Mouse (Mus musculus) hindbrain, embryonic 12.5 days (tissue): ENCODE results near the gene Rnf150. TPM values are rescaled to one million over a fixed set of nuclear protein-coding genes. Genes with fewer than 3 reads are reported as not detected.

Experiments
- ATAC-seq: fragments of 200-750 bp; cut with Nextera tagmentation; 2 replicates; pipeline ENCODE4 v1.8.0; 2017; ENCODE audit warnings: moderate TSS enrichment; ENCODE audit not compliant: low FRiP score
- H3K27ac ChIP-seq: fragments of 300-500 bp; sonication (generic); 2 replicates; pipeline ENCODE4 v1.5.1; 2016; ENCODE audit warnings: mild to moderate bottlenecking
- H3K27me3 ChIP-seq: fragments of 300-500 bp; sonication (generic); 2 replicates; pipeline ENCODE4 v1.6.1; 2016; ENCODE audit warnings: mild to moderate bottlenecking
- H3K36me3 ChIP-seq: fragments of 300-500 bp; sonication (generic); 2 replicates; pipeline ENCODE4 v1.6.1; 2016; ENCODE audit warnings: mild to moderate bottlenecking
- H3K4me1 ChIP-seq: fragments of 300-500 bp; sonication (generic); 2 replicates; pipeline ENCODE4 v1.6.1; 2016
- H3K4me2 ChIP-seq: fragments of 300-500 bp; sonication (generic); replicated peaks from 2 replicates; pipeline ENCODE4 v1.6.1; 2016; ENCODE audit warnings: mild to moderate bottlenecking
- H3K4me3 ChIP-seq: fragments of 300-500 bp; sonication (generic); 2 replicates; pipeline ENCODE4 v1.5.1; 2016; ENCODE audit warnings: mild to moderate bottlenecking
- H3K9ac ChIP-seq: fragments of 300-500 bp; sonication (generic); 2 replicates; pipeline ENCODE4 v1.6.1; 2016; ENCODE audit warnings: mild to moderate bottlenecking, moderate library complexity
- H3K9me3 ChIP-seq: fragments of 300-500 bp; sonication (generic); replicated peaks from 2 replicates; pipeline ENCODE4 v1.6.1; 2016; ENCODE audit warnings: mild to moderate bottlenecking
- WGBS: fragments of 180-500 bp; shearing (Covaris S2); methylation state at CpG from one replicate; pipeline ENCODE4 v1.1.7; 2016; 5-methylcytosine and 5-hydroxymethylcytosine counted together
- polyA plus RNA-seq: library from polyadenylated mRNA; unstranded; fragments of >200 nt; fragmentation: Nextera tagmentation; extraction: Ambion mirVana; gene quantifications from 2 replicates; pipeline ENCODE4 v1.2.1, GENCODE M21; 2016

The Rnf150 gene
- polyA plus RNA-seq, 1 experiment from 2014 or later: 2.5 TPM

DNA sequence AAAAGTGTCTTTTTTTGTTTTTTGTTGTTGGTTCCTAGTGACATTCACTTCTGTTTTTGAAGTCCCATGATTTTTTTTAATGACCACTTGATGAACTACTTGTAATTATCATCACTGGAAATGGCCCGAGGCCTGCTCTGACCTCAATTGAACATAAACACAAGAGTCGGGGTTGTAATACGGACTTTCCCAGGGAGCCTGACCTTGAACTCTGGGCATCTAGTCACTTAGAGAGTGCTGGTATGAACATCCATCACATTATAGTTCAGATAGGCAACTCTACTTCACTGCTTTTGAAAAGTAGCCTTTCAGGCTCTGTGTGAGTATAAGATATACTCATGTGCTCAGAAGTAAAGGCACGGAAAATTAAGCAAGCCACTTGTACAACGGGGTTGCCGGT, 185.4 kb downstream of the Rnf150 start:
- no peak overlapping the region for H3K4me3 ChIP-seq

DNA sequence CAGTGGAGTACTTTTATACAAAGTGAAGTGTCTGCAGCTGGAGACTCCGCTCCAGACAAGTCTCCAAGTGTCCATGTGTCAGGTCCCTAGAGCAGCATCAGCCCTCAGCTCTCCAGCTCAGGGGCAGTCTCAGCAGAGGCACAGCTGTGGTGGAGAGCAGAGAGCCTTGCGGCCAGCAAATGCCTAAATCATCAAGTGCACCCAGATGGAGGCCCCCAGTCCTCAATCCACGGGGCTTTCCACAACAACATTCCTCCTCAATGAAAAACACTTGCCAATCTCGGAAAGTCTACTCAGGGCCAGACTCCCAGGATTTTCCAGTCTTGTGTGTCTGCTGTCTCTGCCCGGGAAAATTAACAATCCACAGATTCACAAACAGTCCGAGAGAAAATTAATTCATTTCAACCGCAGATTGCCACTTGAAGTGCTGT, 186.0 kb downstream of the Rnf150 start:
- H3K36me3 ChIP-seq: no peaks in the 10 kb centered on the region
- peaks cover 20% of the 10 kb centered on the region for H3K4me1 ChIP-seq
- no peak overlapping the region for H3K9ac ChIP-seq
- no peaks in the 10 kb centered on the region for H3K27me3 ChIP-seq
- H3K27ac ChIP-seq: peak overlapping the region; percentile 64
- H3K9me3 ChIP-seq: no peaks in the 10 kb centered on the region
- WGBS: 49% methylated on average over 7 of the region's 7 CpGs
- no peak for ATAC-seq
- H3K4me3 ChIP-seq: no peak overlapping the region
- H3K4me2 ChIP-seq: no peak overlapping the region

More for the DNA sequence above, 185.4 kb downstream of the Rnf150 start:
- Histone ChIP-seq H3K9ac (no peak overlapping the region), H3K9me3 (no peaks in the 10 kb centered on the region), H3K4me2 (no peak overlapping the region), H3K36me3 (no peaks in the 10 kb centered on the region), H3K27me3 (no peaks in the 10 kb centered on the region), H3K27ac (peak overlapping the region; percentile 64; the same call in 1 of the 2 replicates), H3K4me1 (peaks cover 16% of the 10 kb centered on the region)
- no peak for ATAC-seq
- 62% methylated on average over 6 of the region's 6 CpGs for WGBS

DNA sequence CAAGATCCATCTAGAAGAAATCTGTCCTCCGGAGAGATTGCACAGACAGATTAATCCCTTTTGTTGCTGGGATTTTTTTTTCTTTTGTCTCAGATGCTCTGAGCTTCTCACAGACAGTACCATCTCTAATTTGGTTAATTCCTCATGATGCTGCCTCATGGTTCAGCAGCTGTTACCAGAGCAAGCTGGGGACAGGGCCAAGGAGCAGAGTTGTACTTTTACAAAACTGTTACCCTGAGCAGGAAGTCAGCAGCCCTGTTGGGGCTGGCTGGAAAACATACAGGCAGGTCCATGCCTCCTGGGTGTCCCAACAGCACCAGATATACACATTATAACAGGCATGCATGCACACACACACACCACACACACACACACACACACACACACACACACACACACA, 186.5 kb downstream of the Rnf150 start:
- 59% methylated on average over 1 of the region's 1 CpGs for WGBS
- no peak overlapping the region for H3K9ac ChIP-seq
- H3K4me3 ChIP-seq: no peak overlapping the region
- no peaks in the 10 kb centered on the region for H3K27me3 ChIP-seq
- no peaks in the 10 kb centered on the region for H3K36me3 ChIP-seq
- no peak overlapping the region for H3K4me2 ChIP-seq
- no peaks in the 10 kb centered on the region for H3K9me3 ChIP-seq
- no peak for ATAC-seq
- H3K4me1 ChIP-seq: peaks cover 20% of the 10 kb centered on the region
- H3K27ac ChIP-seq: peak overlapping the region; percentile 49; the same call in 1 of the 2 replicates

DNA sequence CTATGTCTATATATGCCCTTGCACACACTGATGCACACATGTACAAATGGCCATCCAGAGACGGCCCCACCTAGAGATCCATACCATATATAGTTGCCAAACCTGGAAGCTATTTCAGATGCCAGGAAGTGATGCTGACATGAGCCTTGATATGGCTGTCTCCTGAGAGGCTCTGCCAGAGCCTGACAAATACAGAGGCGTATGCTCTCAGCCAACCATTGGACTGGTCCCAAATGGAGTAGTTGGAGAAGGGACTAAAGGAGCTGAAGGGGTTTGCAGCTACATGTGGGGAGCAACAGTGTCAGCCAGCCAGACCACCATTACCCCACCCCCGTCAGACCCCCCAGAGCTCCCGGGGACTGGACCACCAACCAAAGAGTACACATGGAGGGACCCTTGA, 189.7 kb downstream of the Rnf150 start:
- 92% methylated on average over 4 of the region's 4 CpGs for WGBS
- peaks cover 20% of the 10 kb centered on the region for H3K4me1 ChIP-seq
- H3K9me3 ChIP-seq: no peaks in the 10 kb centered on the region
- H3K36me3 ChIP-seq: no peaks in the 10 kb centered on the region
- no peak overlapping the region for H3K9ac ChIP-seq
- no peaks in the 10 kb centered on the region for H3K27me3 ChIP-seq
- ATAC-seq: no peak
- H3K4me3 ChIP-seq: no peak overlapping the region
- H3K4me2 ChIP-seq: no peak overlapping the region
- H3K27ac ChIP-seq: no peak overlapping the region

DNA sequence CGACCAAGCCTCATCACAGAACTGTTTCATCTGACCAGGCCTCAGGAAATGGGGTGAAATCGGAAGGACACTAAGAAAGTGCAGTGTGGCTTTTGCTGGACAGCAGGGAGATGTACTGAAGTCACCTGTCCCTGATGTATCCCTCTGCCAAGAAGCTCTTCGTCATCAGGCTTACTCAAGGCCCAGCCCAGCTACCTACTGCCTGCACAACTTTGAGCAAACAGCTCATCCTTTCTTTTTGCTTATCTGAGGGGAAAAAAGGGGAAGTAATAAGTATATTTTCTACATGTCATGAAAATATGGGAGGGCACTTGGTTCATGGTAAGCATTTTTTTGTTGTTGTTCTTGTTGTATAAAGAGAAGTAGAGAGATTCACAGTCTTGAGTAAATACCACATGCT, 191.6 kb downstream of the Rnf150 start:
- no peak overlapping the region for H3K27ac ChIP-seq
- WGBS: 85% methylated on average over 3 of the region's 3 CpGs
- no peaks in the 10 kb centered on the region for H3K9me3 ChIP-seq
- H3K4me1 ChIP-seq: peaks cover 7% of the 10 kb centered on the region; the same call in 1 of the 2 replicates
- no peaks in the 10 kb centered on the region for H3K36me3 ChIP-seq
- no peak overlapping the region for H3K4me2 ChIP-seq
- no peak overlapping the region for H3K9ac ChIP-seq
- H3K4me3 ChIP-seq: no peak overlapping the region
- no peaks in the 10 kb centered on the region for H3K27me3 ChIP-seq
- no peak for ATAC-seq

DNA sequence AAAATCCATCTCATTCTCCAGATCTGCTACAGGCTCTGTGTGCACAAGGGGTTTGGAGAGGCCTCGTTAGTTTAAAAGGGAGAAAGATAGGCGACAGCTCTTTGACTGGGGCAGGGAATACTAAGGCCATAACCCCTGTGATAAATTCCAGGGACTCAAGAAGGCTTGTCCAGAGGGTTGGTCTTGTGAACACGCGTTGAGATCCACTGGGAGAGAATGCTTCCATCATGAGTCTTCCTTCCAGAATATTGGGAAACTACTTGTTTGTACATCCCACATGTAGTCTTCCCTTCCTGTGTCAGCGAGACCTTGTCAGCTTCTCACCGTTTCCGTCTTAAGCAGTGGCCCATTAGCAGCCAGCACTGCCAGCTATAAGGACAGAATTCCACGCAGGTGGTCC, 195.8 kb downstream of the Rnf150 start:
- Histone ChIP-seq H3K4me3 (no peak overlapping the region), H3K9ac (no peak overlapping the region), H3K36me3 (no peaks in the 10 kb centered on the region), H3K27ac (no peak overlapping the region), H3K27me3 (no peaks in the 10 kb centered on the region), H3K4me1 (0 out of 2 replicates have a peak, but pooled peaks cover under 1% of the 10 kb centered on the region), H3K9me3 (no peaks in the 10 kb centered on the region), H3K4me2 (no peak overlapping the region)
- WGBS: 77% methylated on average over 8 of the region's 8 CpGs
- ATAC-seq: no peak

DNA sequence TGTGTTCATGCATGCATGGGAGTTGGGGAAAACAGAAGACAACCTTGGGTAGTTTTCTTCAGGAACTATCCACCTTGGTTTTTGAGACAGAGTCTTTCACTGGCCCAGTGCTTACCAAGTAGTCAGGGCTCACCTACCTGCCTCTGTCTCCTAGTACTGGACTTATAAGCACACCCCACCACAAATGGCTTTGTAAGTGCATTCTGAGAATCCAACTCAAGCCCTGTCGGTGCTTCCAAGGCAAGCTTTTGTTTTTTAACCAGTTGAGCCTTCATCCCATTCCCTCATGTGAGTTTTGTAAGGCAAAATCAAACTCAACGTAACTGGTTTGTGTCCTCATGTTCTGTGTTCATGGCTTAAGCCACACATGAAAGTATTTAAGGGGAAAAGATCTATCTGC, 196.9 kb downstream of the Rnf150 start:
- no peak overlapping the region for H3K9ac ChIP-seq
- no peaks in the 10 kb centered on the region for H3K4me1 ChIP-seq
- no peak overlapping the region for H3K27ac ChIP-seq
- no peaks in the 10 kb centered on the region for H3K27me3 ChIP-seq
- no peaks in the 10 kb centered on the region for H3K36me3 ChIP-seq
- no peak overlapping the region for H3K4me2 ChIP-seq
- H3K9me3 ChIP-seq: no peaks in the 10 kb centered on the region
- H3K4me3 ChIP-seq: no peak overlapping the region
- 87% methylated on average over 2 of the region's 2 CpGs for WGBS
- no peak for ATAC-seq

DNA sequence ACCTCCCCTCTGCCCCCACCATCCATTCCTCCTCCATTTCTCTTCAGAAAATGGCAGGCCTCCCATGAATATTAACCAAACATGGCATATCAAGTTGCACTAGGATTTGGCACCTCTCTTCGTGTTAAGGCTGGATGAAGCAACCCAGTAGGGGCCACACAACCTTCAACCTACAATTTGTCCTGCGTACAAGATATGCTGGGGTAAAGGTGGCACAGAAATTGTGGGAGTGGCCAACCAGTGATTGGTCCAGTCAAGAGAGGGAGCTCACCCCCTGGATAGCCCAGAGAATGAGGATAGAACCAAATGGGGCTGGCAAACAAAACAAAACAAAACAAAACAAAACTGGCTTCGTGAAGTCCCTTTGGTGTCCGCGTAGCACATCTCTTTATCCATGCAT, 198.1 kb downstream of the Rnf150 start:
- H3K27me3 ChIP-seq: no peaks in the 10 kb centered on the region
- no peaks in the 10 kb centered on the region for H3K4me1 ChIP-seq
- 72% methylated on average over 5 of the region's 5 CpGs for WGBS
- ATAC-seq: no peak
- no peaks in the 10 kb centered on the region for H3K36me3 ChIP-seq
- H3K27ac ChIP-seq: no peak overlapping the region
- no peak overlapping the region for H3K9ac ChIP-seq
- no peaks in the 10 kb centered on the region for H3K9me3 ChIP-seq
- H3K4me2 ChIP-seq: no peak overlapping the region
- no peak overlapping the region for H3K4me3 ChIP-seq

DNA sequence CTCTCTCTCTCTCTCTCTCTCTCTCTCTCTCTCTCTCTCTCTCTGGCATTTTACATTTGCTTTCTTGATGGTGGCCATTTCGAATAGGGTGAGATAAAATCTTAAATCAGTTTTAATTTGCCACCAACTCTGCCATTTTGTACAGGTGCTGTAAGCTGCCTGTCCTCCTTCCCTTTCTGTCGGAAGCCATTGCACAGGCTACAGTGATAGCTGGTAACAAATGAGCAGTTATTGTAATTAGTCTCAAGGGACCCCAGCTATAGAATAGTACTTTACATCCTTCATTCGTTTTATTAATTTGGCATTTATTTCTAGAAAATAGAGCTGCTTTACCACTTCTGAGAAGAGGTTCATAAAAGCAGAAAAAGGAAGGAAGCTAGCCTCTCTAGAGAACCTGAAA, 198.7 kb downstream of the Rnf150 start:
- ATAC-seq: no peak
- H3K4me2 ChIP-seq: no peak overlapping the region
- H3K4me1 ChIP-seq: no peaks in the 10 kb centered on the region
- no peak overlapping the region for H3K4me3 ChIP-seq
- H3K36me3 ChIP-seq: no peaks in the 10 kb centered on the region
- no peaks in the 10 kb centered on the region for H3K9me3 ChIP-seq
- no peaks in the 10 kb centered on the region for H3K27me3 ChIP-seq
- WGBS: 77% methylated on average over 3 of the region's 3 CpGs
- H3K27ac ChIP-seq: no peak overlapping the region
- H3K9ac ChIP-seq: no peak overlapping the region

DNA sequence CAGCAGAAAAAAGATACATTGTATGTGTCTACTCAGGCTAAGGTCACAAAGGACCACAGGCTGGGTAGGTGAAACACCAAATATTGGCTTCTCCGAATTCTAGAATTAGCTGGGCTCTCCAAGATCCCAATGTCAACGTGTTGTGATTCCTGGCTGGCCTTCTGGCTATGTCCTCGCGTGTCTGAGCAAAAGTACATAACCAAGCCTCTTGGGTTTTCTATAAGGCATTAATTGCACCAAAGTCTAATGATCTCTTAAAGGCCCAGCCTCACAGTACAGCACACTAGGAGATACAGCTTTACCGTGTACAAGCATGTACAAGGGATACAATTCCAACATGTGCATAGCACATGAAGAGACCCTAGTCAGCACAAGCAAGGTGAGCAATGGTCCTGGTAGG, 199.1 kb downstream of the Rnf150 start:
- no peak for ATAC-seq
- Histone ChIP-seq H3K4me2 (no peak overlapping the region), H3K9me3 (no peaks in the 10 kb centered on the region), H3K4me1 (no peaks in the 10 kb centered on the region), H3K4me3 (no peak overlapping the region), H3K27me3 (no peaks in the 10 kb centered on the region), H3K27ac (no peak overlapping the region), H3K36me3 (no peaks in the 10 kb centered on the region), H3K9ac (no peak overlapping the region)
- WGBS: 79% methylated on average over 5 of the region's 5 CpGs

DNA sequence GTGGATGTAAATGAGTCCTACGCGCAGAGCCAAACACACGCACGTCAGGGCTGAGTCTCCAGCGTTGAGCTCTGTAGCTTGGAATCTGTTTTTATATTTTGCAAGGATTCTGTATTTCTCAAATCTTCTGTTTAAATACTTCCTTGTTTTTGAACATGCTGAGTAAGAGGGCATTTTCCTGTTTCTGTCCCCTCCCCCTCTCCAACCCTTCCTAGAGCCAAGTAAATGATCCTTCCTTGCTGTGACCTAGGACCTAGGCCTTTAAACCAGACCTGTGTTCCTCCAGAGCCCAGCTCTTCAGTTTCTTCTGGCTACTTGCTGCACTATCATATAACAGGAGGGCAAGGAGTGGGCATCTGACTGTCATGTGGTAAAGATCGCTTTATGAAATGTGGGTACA, 200.9 kb downstream of the Rnf150 start:
- no peaks in the 10 kb centered on the region for H3K4me1 ChIP-seq
- no peak overlapping the region for H3K4me2 ChIP-seq
- no peak for ATAC-seq
- H3K9me3 ChIP-seq: no peaks in the 10 kb centered on the region
- 97% methylated on average over 6 of the region's 6 CpGs for WGBS
- no peak overlapping the region for H3K4me3 ChIP-seq
- H3K27ac ChIP-seq: no peak overlapping the region
- H3K36me3 ChIP-seq: no peaks in the 10 kb centered on the region
- H3K9ac ChIP-seq: no peak overlapping the region
- no peaks in the 10 kb centered on the region for H3K27me3 ChIP-seq

DNA sequence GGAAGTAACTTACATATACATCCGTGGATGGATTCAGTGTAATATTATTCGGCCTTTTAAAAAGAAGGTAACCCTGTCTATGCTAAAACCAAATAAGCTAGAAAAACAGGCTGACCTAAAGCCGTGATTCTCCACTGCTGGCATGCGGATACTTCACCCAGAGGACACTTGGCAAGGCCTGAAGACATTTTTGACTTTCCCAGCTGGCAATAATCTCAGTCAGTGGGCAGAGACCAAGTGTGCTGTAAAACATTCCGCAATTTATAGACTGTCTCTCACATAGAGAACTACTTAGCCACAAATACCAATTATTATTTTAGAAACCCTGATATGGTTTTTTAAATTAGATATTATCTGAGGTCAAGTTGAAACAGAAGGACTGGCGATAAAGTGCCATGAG, 202.9 kb downstream of the Rnf150 start:
- no peaks in the 10 kb centered on the region for H3K9me3 ChIP-seq
- ATAC-seq: no peak
- H3K4me1 ChIP-seq: no peaks in the 10 kb centered on the region
- H3K27ac ChIP-seq: no peak overlapping the region
- H3K4me3 ChIP-seq: no peak overlapping the region
- no peak overlapping the region for H3K9ac ChIP-seq
- no peaks in the 10 kb centered on the region for H3K27me3 ChIP-seq
- WGBS: 89% methylated on average over 6 of the region's 6 CpGs
- no peak overlapping the region for H3K4me2 ChIP-seq
- H3K36me3 ChIP-seq: no peaks in the 10 kb centered on the region

DNA sequence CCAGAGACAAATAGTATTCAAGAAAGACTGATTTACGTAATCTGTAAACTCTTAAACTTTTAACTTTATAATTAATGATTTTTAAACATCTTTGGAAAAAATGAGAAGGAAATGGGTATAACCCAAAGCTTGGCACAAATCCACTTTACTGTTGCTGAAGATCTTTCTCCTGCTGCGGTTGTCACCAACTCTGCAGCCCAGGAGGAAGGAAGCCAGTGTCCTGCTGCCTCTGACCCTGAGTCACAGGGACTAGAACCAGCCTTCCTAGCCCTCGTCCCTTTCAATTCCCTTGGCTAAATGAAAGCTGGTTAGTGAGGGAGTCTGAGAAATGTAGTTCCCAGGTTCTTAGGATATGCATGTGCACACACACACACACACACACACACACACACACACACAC, 203.7 kb downstream of the Rnf150 start:
- Histone ChIP-seq H3K9me3 (no peaks in the 10 kb centered on the region), H3K4me2 (no peak overlapping the region), H3K27me3 (no peaks in the 10 kb centered on the region), H3K36me3 (no peaks in the 10 kb centered on the region), H3K27ac (no peak overlapping the region), H3K9ac (no peak overlapping the region), H3K4me3 (no peak overlapping the region), H3K4me1 (no peaks in the 10 kb centered on the region)
- no peak for ATAC-seq
- 85% methylated on average over 3 of the region's 3 CpGs for WGBS
